Mouse (Mus musculus) frontal cortex, adult (tissue): ENCODE measurements around the gene Ptpn5.

ENCODE experiments used
- ATAC-seq: cut with Nextera tagmentation; 2 replicates; pipeline ENCODE4 v1.9.2; 2017; ENCODE audit warnings: mild to moderate bottlenecking, moderate library complexity, mixed read lengths; ENCODE audit not compliant: low TSS enrichment

Ptpn5 gene

DNA sequence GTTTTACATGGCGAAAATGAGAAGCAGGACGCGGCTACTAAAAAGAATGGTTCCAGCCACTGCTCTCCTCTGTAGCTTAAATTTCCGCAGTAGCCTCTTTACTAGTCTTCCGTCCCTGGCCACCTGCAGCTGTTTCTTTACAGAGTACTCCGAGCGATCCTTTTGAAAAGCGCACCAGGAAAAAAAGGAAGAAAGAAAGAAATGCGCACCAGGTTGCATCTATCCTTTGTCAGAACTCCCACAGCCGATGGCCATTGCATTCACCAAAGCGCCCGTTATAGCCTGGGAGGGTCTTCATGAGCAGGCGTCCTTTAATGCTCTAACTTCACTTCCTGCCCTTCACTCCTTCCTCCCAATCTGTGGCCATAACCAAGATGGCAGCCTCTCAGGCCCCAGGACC is at the start of gene Ptpn5:
TSS of gene Ptpn5 (minus strand) at position 354 of the 400 bp plus-strand sequence.
- ATAC-seq: peak; percentile 24; the same call in 1 of the 2 replicates

DNA sequence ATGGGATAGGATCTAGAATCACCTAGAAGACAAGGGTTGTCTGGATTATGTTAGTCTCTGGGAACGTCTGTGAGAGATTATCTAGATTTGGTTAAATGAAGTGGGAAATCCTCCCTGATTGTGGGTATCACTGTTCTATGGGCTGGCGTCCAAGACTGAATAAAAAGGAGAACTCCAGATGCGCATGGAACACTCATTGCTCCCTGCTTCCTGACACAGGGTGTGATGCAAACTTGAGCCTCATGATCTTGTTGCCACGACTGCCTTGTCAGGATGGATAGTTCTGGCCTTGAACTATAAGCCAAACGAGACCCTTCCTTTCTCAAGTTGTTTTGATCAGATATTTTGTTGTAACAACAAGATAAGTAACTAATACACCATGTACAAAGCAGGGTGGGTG is 37.3 kb upstream of the Ptpn5 start:
- no peak for ATAC-seq

DNA sequence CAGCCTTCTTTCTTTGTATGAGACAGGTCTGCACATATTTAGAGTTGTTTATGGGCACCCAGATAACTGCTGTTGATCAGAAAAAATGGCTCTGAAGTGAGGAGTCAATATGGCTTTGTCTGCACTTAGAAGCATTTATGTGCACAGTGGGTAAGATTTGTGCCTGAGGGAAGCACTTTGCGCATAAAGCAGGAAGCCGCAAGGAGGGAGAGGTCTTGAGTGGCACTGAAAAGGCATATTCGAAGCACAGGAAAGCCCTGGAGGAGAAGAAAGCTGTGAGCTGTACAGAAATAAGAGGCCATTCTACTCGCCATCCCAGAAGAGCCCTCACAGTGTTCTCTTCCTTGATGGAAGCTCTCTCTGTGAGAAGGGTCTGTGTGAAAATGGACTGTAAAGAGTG is 31.5 kb upstream of the Ptpn5 start:
- no peak for ATAC-seq

DNA sequence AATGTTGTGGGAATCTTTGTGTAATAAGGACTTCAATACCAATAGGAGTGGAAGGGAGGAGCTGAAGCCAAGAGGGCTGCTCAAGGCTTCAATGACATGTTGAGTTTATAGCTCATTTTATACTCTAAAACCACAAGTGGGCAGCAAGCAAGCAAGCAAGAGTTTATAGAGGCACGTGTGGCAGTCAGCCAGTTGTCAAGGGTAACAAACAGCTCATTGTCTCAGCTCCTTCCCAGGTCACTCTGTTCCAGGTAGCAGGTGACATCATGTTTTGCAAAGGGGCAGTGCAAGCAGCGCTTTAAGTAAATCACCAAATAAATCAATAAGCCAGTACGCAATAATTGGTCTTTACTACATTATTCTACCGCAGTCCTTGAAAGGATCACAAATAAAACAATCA is 29.7 kb upstream of the Ptpn5 start:
- no peak for ATAC-seq

DNA sequence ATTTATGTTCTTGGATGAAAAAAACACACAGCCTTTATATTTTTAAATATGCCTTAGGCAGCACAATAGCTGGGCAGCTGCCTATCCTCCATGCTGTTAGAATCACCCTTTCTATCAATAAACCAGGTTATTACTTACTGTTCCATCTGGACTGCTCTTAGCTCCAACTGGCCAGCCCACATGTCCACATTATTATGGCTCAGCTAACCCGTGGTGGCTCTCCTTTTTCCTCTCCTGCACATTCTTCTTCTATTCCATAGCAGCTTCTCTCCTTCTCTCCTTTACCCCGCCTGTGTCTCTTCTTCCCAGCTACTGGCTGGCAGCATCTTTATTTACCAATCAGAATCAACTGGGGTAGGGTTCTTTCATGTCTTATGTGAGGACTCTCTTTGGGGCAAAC is 25.0 kb upstream of the Ptpn5 start:
- ATAC-seq: no peak

DNA sequence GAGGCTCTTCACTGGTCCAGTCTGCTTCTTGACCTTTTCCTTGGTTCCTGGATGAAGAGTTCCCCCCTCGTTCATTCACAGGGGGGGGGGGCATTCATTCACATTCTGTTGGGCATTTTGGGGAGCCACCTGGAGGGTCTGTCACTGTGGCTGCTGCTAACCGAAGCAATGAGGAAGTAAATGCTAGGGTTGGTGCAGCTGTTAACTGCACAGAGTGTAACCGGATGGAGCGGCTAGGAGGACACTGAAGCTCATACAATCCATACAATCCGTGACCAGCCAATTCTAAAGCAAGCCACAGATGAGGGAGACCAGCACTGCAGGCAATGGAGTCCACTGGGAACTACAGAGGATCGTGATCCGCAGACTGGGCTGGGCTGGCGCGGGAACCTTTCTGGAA is 24.3 kb upstream of the Ptpn5 start:
- ATAC-seq: no peak

DNA sequence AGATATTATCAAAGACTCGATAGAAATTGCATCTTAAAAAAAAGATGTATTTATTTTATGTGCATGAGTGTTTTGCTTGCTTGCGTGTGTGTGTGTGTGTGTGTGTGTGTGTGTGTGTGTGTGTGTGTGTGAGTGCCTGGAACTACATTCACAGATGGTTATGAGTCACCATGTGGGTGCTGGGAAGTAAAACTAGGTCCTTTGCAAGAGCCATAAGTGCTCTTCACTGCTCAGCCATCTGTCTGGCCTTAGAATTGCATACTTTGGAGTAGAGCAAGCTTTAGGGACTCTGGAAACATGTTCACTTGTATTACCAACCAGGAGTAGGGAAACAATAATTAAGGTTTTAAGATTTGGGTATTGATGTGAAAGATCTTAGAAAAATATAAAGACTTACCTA is 22.4 kb upstream of the Ptpn5 start:
- peak; percentile 84 for ATAC-seq

DNA sequence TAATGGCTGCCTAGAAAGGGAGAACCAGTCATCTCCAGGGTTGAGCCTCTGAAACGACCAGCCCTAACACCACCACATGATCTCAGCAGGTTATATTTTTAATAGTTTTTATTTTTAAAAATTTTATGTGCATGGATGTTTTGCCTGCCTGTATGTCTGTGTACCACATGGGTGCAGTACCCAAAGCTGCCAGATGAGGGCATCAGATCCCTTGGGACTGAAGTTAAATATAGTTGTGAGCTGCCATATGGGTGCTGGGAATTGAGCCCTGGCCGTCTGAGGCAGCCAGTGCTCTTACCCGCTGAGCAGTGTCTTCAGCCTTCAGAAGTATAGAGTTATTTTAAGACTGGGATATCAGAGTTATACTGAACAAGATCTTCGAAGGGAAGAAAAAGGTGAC is 21.9 kb upstream of the Ptpn5 start:
- no peak; the same call in 1 of the 2 replicates for ATAC-seq

DNA sequence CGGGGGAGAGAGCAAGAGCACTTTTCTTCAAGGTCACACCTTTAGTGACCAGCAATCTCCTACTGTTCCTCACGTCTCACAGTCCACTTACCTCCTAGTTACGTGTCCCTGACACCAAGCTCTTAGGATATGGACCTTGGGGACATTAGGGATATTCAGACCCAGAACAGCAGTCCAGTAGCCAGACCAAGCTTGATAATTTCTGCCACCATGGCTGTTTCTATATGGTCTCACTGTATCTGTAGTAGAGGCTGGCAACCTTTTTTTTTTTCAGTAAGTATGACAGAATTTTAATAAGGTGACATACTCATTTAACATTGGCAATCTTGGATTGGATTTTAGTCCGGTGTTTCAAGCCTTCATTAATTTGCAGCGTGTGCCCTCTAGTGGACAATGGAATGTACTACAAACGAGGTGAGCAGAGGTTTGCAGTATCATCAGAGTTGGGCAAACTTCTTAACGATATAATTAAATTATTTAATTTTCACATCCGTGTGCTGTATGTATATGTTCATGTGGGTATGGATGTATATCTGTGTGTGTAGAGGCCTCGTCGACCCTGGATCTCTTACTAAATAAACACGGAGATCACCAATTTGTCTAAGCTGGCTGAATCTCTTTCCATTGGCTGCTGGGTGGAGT is 17.1 kb upstream of the Ptpn5 start:
- ATAC-seq: 0 out of 2 replicates have a peak, but pooled peaks have one; percentile 41

DNA sequence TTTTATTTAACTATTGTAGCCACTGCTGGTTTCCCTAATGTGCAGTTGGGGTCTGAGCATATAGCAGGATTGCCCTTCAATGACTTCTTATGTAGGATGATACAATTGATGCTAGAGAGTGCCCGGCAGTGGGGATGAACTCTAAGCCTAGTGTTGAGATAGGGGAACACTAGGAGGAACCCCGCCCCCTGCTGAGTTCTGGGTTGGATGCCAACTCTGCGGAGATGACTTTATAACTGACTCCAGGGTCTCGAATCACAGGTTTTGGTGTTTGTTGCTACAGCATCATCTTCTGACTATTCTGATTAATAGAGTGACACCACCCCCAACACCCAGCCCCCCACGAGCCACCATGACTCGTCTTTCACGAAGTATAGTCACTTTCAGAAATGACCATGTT is 14.8 kb upstream of the Ptpn5 start:
- no peak for ATAC-seq

DNA sequence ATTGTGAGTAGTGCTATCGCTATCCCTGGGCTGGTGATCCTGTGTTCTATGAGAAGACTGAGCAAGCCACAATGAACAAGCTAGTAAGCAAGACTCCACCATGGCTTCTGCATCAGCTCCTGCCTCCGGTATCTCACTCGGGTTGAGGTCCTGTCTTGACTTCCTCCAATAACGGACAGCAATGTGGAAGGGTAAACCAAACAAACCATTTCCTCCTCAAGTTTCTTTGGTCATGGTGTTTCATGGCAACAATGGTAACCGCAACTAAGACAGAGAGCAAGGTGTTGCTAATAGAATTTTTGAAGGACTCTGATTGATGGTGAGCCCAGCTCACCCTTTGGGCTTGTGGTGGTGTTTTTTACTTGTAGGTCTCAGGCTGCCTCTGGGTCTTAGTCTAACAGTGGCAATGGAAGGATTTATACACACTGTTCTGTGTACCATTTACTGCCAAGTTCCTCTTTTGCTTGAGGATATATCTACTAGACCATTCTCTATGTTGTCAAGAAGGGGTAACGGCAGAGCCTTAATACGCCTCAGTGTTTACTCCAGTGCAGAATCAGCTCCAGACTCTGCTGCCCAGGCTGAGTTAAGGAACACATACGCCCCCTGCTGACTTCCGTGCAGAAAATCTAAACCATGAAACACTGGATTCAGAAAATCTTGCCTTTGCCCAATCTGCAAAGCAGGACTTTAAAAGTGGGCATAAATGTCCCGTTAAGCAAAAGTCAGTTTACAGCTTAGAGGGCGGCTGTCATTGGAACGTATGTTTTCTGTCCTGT is 12.7 kb upstream of the Ptpn5 start:
- peak; percentile 79 for ATAC-seq

DNA sequence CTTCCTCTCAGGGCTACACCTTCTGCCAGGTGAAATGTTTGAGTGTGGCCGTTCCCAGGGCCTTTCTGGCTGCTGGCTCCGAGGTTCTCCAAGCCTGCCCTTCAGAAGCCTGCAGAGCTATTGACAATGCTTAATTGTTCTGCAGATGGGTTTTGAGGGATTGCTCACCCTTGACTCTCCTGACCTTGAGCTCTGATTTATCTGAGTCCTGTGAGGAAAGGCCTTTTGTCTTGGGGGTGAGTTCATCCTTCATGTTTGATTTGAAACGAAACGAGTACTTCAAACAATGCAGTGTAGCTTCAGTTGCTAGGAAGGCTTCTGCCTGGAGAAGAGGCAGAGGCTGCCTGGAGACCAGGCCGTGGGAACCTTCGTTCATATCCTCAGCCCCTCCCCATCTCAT is 10.8 kb upstream of the Ptpn5 start:
- no peak for ATAC-seq

DNA sequence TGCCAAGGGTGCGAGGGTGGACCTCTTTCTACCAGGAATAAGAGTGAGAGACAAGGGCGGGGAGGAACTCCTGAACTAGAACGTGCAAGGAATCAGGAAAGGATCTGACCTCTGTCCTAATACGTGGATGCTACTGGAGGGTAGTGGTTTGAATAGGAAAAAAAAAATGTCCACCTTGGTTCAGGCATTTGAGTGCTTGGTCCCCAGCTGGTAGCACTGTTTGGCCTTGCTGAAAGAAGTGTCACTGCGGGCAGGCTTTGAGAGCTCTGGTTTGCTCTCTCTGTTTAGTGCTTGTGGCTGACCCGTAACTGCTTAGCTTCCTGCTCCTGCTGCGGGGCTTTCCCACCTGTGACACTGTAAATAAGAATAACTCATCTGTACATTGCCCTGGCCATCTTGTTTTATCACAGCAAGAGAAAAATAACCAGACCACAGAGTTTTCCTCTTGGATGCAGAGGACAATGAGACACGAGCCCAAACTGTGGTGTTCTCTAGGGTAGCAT is 6.4 kb upstream of the Ptpn5 start:
- ATAC-seq: no peak

DNA sequence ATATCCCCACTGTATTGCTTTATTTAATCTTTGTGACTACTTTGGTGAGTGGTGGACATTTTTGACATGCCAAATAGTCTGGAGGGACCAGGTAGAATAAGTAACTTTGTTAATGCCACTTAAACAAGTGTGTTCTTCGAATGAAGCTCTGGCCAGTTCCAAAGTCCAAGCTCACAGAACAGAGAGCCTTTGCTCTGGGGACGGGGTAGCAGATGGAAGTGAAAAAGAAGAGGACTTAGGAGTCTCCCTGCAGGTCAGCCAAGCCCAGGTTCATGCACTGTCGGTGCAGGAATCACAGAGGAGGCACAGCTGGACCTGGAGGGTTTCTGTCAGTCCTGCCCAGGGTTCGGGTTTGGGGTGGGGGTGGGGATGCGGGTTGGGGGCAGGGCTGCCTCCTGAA is 1.1 kb upstream of the Ptpn5 start:
- no peak for ATAC-seq

DNA sequence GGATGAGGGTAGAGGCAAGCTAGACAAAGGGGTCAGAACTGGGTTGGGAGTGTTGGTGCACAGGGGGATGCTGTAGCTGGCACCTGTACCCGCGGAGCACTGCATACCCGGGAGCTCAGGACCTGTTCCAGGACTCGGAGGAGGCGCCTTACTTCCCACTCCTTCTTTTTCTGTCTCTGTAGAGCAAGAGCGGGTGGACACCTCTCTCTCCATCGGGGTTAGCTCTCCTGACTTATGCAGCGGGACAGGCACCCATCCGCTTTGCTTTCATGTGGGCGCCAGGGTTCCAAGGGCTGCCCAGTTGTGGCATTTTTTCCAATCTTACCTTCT is 588 bp downstream of the Ptpn5 start:
- ATAC-seq: peak; percentile 75

DNA sequence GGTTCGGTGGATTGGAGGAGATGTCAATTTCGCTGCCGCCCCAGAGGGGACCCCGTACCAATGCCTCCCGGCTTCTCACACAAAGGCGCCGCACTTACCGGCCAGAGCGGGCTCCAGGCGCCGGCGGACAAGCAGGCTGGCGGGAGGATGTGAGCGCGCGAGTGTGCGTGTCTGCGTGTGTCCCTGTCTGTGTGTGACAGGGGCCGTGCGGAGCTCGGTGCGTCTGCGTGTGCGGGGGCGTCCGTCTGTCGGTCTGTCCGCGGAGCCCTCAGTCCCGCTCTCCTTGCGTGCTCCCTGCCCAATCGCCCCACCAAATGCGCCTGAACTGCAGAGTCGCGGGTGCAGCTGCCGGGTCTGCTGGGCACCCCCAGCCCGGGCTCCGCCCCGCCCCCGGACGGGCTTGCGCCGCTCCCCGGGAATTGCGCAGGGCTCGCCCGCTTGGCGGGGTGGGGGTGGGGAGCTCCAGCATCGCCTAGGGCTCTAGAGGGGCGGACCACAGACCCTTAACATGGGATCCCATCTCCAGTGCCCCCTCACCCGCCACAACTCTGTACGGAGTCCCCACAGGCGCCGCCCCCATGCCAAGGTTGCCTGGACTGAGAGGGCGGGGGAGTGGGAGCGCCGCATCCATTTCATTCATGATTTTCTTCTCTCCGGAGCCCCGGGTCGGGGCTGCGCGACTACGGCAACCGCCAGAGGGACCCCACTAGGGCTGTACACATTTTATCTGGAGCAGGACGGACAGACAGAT is 1.1 kb downstream of the Ptpn5 start:
- peak; percentile 64 for ATAC-seq

DNA sequence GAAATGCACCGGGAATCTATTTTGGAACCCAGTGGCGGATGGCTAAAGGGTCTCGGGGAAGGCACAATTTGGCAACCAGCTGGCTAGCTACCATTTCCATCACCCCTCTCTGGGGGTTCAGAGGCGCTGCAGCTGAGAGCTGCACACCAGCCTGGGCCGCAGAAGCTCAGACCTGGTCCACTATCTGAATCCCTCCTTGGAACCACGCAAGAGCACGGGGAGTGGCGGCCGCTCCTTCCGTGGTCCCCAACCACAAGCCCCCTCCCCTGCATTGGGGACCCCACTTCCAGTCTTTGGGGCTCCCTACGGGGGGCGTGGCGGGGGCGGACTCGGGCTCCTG is 1.7 kb downstream of the Ptpn5 start:
- no peak for ATAC-seq

DNA sequence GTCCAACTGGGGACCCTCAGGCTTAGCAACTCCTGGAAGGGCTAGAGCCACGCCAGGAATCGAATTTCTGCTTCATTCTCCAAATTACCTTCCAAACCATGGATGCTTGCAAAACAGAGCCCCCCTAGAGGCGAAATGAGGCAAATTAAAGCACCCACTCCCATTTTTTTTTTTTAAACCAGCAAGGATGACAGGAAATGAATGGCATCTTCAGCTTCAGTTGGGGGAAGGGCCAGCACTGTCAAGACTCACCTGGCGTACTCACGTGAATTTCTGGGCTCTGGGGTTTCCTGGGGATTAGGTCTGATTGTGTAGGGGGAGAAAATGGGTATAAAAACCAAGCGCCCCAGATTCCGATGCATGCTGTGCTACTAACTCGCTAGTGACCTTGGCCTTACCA is 2.2 kb downstream of the Ptpn5 start:
- no peak for ATAC-seq

DNA sequence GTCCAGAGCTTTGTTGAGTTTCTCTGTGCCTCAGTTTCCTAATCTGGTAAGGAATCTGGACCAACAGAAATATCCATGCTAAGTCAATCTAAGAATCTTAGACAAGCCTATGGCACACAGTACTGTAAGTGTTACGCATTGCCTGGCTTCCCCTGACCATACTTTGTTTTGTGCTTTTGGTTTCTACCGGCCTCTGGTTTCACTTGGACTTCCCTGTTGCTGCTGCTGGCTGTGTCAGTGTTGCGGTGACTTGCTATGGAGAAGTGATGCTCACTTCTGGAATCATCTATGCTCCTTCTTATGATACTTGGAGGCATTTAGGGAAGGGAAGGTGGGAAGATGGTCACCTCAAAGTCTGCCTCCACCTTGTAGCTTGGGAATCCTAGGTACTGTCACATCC is 11.5 kb downstream of the Ptpn5 start:
- no peak for ATAC-seq

DNA sequence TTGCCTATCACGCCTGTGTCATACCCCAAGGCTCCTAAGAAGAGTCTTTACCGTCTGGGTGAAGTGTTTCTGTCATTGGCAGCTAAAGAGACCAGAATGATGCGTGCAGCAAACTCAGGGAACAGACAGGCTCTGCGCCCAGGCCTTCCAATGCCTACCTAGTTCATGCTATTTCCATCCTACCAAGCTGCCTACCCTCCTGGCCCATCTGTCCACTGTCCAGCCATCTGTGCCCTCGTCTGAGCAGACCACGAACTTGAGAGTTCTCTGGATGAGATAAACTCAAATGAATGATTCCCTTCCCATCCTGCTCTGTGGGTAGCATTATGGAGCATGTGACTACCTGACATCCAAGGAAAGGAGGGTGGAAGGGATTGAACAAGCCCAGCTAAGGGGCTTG is 16.8 kb downstream of the Ptpn5 start:
- ATAC-seq: peak; percentile 11; the same call in 1 of the 2 replicates

DNA sequence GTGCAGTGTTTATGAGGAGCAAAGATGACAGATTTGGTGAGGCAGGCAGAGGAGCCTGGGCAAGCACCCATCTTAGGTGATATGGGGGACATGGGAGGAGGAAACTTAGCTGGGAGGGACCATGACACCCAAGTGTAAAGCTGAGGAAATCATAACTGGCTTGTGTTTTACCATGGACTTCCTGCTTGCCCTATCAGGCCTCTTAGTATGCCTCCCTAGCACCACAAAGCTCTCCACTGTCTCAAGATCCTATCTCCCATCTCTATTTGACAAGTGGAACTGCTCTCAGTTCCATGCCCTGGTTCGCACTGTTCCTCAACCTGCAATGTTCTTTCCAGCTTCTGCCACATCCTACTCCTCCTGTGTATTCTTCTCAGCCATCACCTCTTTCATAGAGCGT is 18.0 kb downstream of the Ptpn5 start:
- ATAC-seq: 0 out of 2 replicates have a peak, but pooled peaks have one; percentile 4

DNA sequence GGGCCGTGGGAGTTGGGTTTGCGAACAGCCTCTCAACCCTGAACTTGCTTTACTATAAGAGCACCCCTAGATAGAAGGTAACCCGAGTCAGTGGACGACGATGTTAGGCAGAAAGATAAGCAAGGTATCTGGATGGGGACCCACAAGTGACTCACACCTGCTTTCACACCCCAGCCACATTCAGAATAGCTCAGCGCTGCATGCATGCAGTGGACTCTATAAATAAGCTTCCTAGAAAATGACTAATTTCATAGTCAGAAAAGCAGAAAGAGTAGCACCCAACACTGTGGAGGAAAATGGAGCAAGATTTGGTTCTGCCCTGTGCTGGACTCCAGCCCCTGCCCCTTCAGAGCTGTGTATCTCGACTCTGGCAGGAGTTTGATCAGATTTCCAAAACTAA is 20.1 kb downstream of the Ptpn5 start:
- peak; percentile 45 for ATAC-seq

DNA sequence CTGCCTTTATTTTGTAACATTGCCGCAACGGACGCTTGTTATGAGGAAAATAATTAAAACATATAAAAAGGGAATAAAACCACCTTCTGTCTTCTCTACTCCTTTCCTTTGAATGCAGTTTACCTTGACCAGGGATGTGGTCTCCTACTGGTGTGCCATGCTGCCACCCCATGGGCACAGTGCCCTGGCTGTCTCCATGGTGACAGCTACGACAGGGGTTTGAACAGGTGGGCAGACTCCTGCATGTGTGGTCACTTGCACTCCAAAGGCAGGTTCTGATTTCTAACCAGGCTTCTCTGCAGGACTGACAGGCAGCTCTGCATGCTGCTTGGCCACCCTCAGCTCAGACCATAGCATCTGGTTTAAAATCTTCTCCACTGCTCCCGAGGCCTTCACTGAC is 21.4 kb downstream of the Ptpn5 start:
- no peak for ATAC-seq
